ENCODE assay signal across 8 mouse cellular contexts in the genomic region with DNA sequence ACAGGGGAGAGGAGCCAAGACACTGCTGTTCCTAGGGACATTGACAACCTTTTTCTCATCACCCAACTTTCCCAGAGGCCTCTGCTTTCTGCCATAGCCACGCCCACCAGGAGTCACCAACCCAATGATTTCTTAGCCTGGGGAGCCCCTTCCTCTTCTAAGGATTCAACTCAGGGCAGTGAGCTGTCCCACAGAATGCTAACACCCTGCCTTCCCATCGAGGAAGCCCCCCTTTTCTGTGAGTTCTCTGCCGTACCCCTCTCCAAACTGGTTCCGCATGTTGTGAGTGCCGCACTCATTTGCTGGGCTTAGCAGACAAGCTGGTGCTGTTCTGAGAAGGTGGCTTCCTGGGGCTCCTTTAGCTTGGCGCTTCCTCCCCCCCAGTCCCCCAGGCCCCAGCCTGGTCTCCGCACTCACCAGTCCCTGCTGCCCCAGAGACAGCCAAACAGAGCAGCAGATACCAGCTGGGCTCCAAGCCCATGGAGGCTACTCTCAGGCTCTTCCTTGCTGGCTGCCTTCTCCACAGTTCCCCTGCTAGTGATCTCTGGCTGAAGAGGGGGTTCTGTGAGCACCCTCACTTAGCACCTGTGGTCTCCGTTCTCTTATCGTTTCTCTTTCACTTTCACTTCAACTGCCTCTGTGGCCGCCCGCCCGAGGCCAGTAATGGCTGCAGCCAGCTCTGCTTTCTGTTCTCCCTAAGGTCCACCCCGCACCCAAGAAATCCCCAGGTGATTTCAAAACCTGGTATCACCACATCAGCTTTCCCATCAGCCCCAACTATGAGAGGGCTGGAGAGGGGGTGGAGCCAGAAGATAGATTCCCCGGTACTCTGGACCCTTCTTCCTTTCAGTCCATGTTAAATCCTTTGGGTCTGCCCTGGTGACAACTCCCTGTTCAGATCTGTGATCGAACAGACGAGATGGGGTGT. TPM values are rescaled to one million over a fixed set of nuclear protein-coding genes. Genes with fewer than 3 reads are reported as not detected.
DNase-seq lines count a peak whose midpoint lies in the region; ATAC-seq and TF ChIP-seq lines count a peak whose summit lies in the region.

Gene Tapbpl (minus strand): TSS at position 744 of the 928 bp plus-strand sequence.

- peak within 1 kb of the TSS; percentile 97 for H3K4me2 ChIP-seq in intestine, embryonic 14.5 days (ENCODE audit: low read length)
- H3K4me2 ChIP-seq in limb, embryonic 14.5 days (replicated peaks; ENCODE audit: low read depth, low read length, severe bottlenecking): peak within 1 kb of the TSS; percentile 91
- H3K4me2 ChIP-seq in midbrain, embryonic 14.5 days (ENCODE audit: low read length): peak within 1 kb of the TSS; percentile 79

- peak within 1 kb of the TSS; percentile 75 for H3K27ac ChIP-seq in intestine, embryonic 14.5 days (ENCODE audit: low read depth)
- H3K27ac ChIP-seq in limb, embryonic 14.5 days (replicated peaks; ENCODE audit: low read depth, low read length): peak within 1 kb of the TSS; percentile 46
- H3K27ac ChIP-seq in midbrain, embryonic 14.5 days (replicated peaks; ENCODE audit: low read depth, low read length): peak within 1 kb of the TSS; percentile 63; the same call in 1 of the 2 replicates

- peaks cover 8% of the 10 kb centered on the region; the same call in 1 of the 2 replicates for H3K4me1 ChIP-seq in intestine, embryonic 14.5 days (replicated peaks; ENCODE audit: control insufficient read depth, insufficient read depth, low read length)
- peaks cover 5% of the 10 kb centered on the region for H3K4me1 ChIP-seq in limb, embryonic 14.5 days (ENCODE audit: control insufficient read depth, insufficient read depth, low read length)
- H3K4me1 ChIP-seq in midbrain, embryonic 14.5 days (ENCODE audit: control insufficient read depth, insufficient read depth, low read length): peaks cover 7% of the 10 kb centered on the region; the same call in 1 of the 2 replicates

- H3K9ac ChIP-seq in intestine, embryonic 14.5 days (ENCODE audit: low read length): peak within 1 kb of the TSS; percentile 74
- peak within 1 kb of the TSS; percentile 77 for H3K9ac ChIP-seq in limb, embryonic 14.5 days (ENCODE audit: low read depth, low read length, severe bottlenecking)
- H3K9ac ChIP-seq in midbrain, embryonic 14.5 days (replicated peaks; ENCODE audit: low read length): peak within 1 kb of the TSS; percentile 63

- no peak for TF ChIP-seq POLR2A in limb, embryonic 14.5 days (IDR thresholded peaks at IDR 0.05; ENCODE audit: borderline replicate concordance, extremely low read depth, insufficient read depth, insufficient read length)

- ATAC-seq in intestine, embryonic 14.5 days (replicated peaks; ENCODE audit: low FRiP score, low TSS enrichment, low read depth): peak; percentile 66
- ATAC-seq in limb, embryonic 14.5 days (ENCODE audit: low FRiP score, low read depth): peak; percentile 35; the same call in 1 of the 2 replicates
- peak; percentile 58; the same call in 1 of the 2 replicates for ATAC-seq in midbrain, embryonic 14.5 days (ENCODE audit: low FRiP score, low TSS enrichment)

- DNase-seq in 3134 (ENCODE audit: extremely low read depth, insufficient read length, low spot score) (peak; percentile 55), ZHBTc4 (ENCODE audit: low read depth, low spot score) (peak; percentile 58)
- DNase-seq in cerebellum, postnatal 36 days: peak; percentile 58 to 59
- DNase-seq in gonadal fat pad, adult 2 months (ENCODE audit: low read depth): no peak
- peak; percentile 73 for DNase-seq in intestine, embryonic 14.5 days (ENCODE audit: low spot score)
- DNase-seq in limb, embryonic 14.5 days (ENCODE audit: low spot score): peak; percentile 57
- DNase-seq in midbrain, embryonic 14.5 days: peak; percentile 77
- DNase-seq in spleen, postnatal 36 days (ENCODE audit: low spot score in 2 of 2): peak; percentile 78 to 80

- 8% methylated on average over 16 of the region's 16 CpGs for WGBS in intestine, embryonic 14.5 days
- WGBS in limb, embryonic 14.5 days: 5% methylated on average over 16 of the region's 16 CpGs
- 11% methylated on average over 16 of the region's 16 CpGs for WGBS in midbrain, embryonic 14.5 days

- H3K36me3 ChIP-seq in intestine, embryonic 14.5 days (ENCODE audit: control insufficient read depth, insufficient read depth, low read length): no peaks in the 10 kb centered on the region
- no peaks in the 10 kb centered on the region for H3K36me3 ChIP-seq in limb, embryonic 14.5 days (ENCODE audit: control insufficient read depth, insufficient read depth, low read length)
- H3K36me3 ChIP-seq in midbrain, embryonic 14.5 days (ENCODE audit: control insufficient read depth, insufficient read depth, low read length): no peaks in the 10 kb centered on the region

- no peaks in the 10 kb centered on the region for H3K27me3 ChIP-seq in intestine, embryonic 14.5 days (replicated peaks; ENCODE audit: control insufficient read depth, insufficient read depth, low read length)
- H3K27me3 ChIP-seq in limb, embryonic 14.5 days (ENCODE audit: control insufficient read depth, insufficient read depth, low read length): no peaks in the 10 kb centered on the region
- no peaks in the 10 kb centered on the region for H3K27me3 ChIP-seq in midbrain, embryonic 14.5 days (ENCODE audit: control insufficient read depth, insufficient read depth, low read length)

- peak within 1 kb of the TSS; percentile 52 for H3K4me3 ChIP-seq in intestine, embryonic 14.5 days (ENCODE audit: low read depth, low read length)
- H3K4me3 ChIP-seq in limb, embryonic 14.5 days (replicated peaks; ENCODE audit: low read length): peak within 1 kb of the TSS; percentile 46
- peak within 1 kb of the TSS; percentile 35 for H3K4me3 ChIP-seq in midbrain, embryonic 14.5 days (replicated peaks; ENCODE audit: low read depth, low read length)

- no peaks in the 10 kb centered on the region for H3K9me3 ChIP-seq in intestine, embryonic 14.5 days (ENCODE audit: control insufficient read depth, low read length)
- no peaks in the 10 kb centered on the region for H3K9me3 ChIP-seq in limb, embryonic 14.5 days (ENCODE audit: control insufficient read depth, low read length)
- no peaks in the 10 kb centered on the region for H3K9me3 ChIP-seq in midbrain, embryonic 14.5 days (ENCODE audit: control insufficient read depth, low read length)

RNA-seq across cellular contexts. Expression of gene Tapbpl, which starts in this region (rescaled TPM):
- polyA plus RNA-seq in gonadal fat pad, adult 2 months (2012; rRNA removed): 21.7 and 26.6 TPM in 2 replicates
- 5.7 and 7.1 TPM in 2 replicates for polyA plus RNA-seq in intestine, embryonic 14.5 days (2014; fragmentation: Nextera tagmentation; extraction: Ambion mirVana)
- polyA plus RNA-seq in limb, embryonic 14.5 days (2012; rRNA removed): 2.7 and 2.8 TPM in 2 replicates
- 3.4 and 3.7 TPM in 2 replicates for polyA plus RNA-seq in limb, embryonic 14.5 days (2014; fragmentation: Nextera tagmentation; extraction: Ambion mirVana)
- polyA plus RNA-seq in midbrain, embryonic 14.5 days (2014; fragmentation: Nextera tagmentation; extraction: Ambion mirVana): 3.0 and 3.3 TPM in 2 replicates
